Mouse (Mus musculus) MEL (cell line): Measurements from ENCODE around the gene Rtraf. TPM values are rescaled to one million over a fixed set of nuclear protein-coding genes. Genes with fewer than 3 reads are reported as not detected.

ENCODE experiments used
- DNase-seq: peaks from one replicate; pipeline ENCODE4 v3.0.0; 2011; ENCODE audit warnings: low read depth, low spot score
- H3K27ac ChIP-seq: 2 replicates; pipeline ENCODE4 v1.5.1; 2012; ENCODE audit warnings: low read depth, mild to moderate bottlenecking, control low read depth, low read length, moderate library complexity; ENCODE audit not compliant: control insufficient read depth
- H3K27me3 ChIP-seq, 2 experiments: fragments of 150-350 bp in 1 of 2; sonication (generic) in 1 of 2; 2 replicates each; pipeline ENCODE4 v1.6.1; 2012; ENCODE audit warnings: low read length in 2 of 2, mild to moderate bottlenecking in 2 of 2, improper control_type of control experiment in 1 of 2, moderate library complexity in 1 of 2; ENCODE audit not compliant: insufficient read depth in 2 of 2, control insufficient read depth in 1 of 2
- H3K36me3 ChIP-seq, 2 experiments: 2 replicates each; pipeline ENCODE4 v1.6.1; 2012 to 2014; ENCODE audit warnings: low read length in 2 of 2, improper control_type of control experiment in 1 of 2, inconsistent platforms in 1 of 2, mild to moderate bottlenecking in 1 of 2; ENCODE audit not compliant: insufficient read depth in 2 of 2, control insufficient read depth in 1 of 2
- H3K4me1 ChIP-seq, 2 experiments: fragments of 150-350 bp in 1 of 2; sonication (generic) in 1 of 2; 2 replicates each; pipeline ENCODE4 v1.6.1; 2012; ENCODE audit warnings: low read length in 2 of 2, improper control_type of control experiment in 1 of 2, mild to moderate bottlenecking in 1 of 2; ENCODE audit not compliant: insufficient read depth in 2 of 2, control insufficient read depth in 1 of 2
- H3K4me3 ChIP-seq, 2 experiments: fragments of 150-350 bp in 1 of 2; sonication (generic) in 1 of 2; 2 replicates each; pipeline ENCODE4 v1.5.1; 2012; ENCODE audit warnings: low read depth in 2 of 2, low read length in 2 of 2, mild to moderate bottlenecking in 2 of 2, moderate library complexity in 2 of 2, control low read depth in 1 of 2, improper control_type of control experiment in 1 of 2; ENCODE audit not compliant: control insufficient read depth in 1 of 2, insufficient read depth in 1 of 2
- H3K79me2 ChIP-seq: 2 replicates; pipeline ENCODE4 v1.6.1; 2012; ENCODE audit warnings: mild to moderate bottlenecking, low read length, moderate library complexity; ENCODE audit not compliant: control insufficient read depth, poor library complexity, insufficient read depth
- H3K9ac ChIP-seq: 2 replicates; pipeline ENCODE4 v1.6.1; 2012; ENCODE audit warnings: low read depth, mild to moderate bottlenecking, control low read depth, low read length, moderate library complexity; ENCODE audit not compliant: control insufficient read depth, poor library complexity, severe bottlenecking
- H3K9me3 ChIP-seq: fragments of 150-350 bp; sonication (generic); replicated peaks from 2 replicates; pipeline ENCODE4 v1.6.1; 2012; ENCODE audit warnings: mild to moderate bottlenecking, low read length, improper control_type of control experiment, moderate library complexity; ENCODE audit not compliant: insufficient read depth
- CHD1 ChIP-seq: IDR thresholded peaks from 2 replicates; pipeline ENCODE4 v1.6.1; 2012; ENCODE audit warnings: low read depth, mild to moderate bottlenecking, inconsistent platforms, low read length, improper control_type of control experiment
- CTCF ChIP-seq, 3 experiments: IDR thresholded peaks in 2 of 3; conservative IDR thresholded peaks in 1 of 3; 2 replicates each; pipeline ENCODE4 v1.5.1; 2011 to 2012; ENCODE audit warnings: low read length in 3 of 3, low read depth in 2 of 3, mild to moderate bottlenecking in 2 of 3, improper control_type of control experiment in 1 of 3, inconsistent platforms in 1 of 3, mixed read lengths in 1 of 3, moderate library complexity in 1 of 3; ENCODE audit not compliant: control insufficient read depth in 1 of 3, insufficient read depth in 1 of 3, poor library complexity in 1 of 3, severe bottlenecking in 1 of 3
- ELF1 ChIP-seq: IDR thresholded peaks from 2 replicates; pipeline ENCODE4 v1.6.1; 2014; ENCODE audit warnings: low read depth, mild to moderate bottlenecking, inconsistent platforms, low read length, improper control_type of control experiment, moderate library complexity
- EP300 ChIP-seq, 2 experiments: IDR thresholded peaks; 2 replicates each; pipeline ENCODE4 v1.6.1; 2011; ENCODE audit warnings: improper control_type of control experiment in 2 of 2, low read length in 2 of 2, low read depth in 1 of 2, mild to moderate bottlenecking in 1 of 2
- GABPA ChIP-seq: IDR thresholded peaks from 2 replicates; pipeline ENCODE4 v1.6.1; 2012; ENCODE audit warnings: low read depth, mild to moderate bottlenecking, inconsistent platforms, low read length, improper control_type of control experiment, moderate library complexity
- JUND ChIP-seq: IDR thresholded peaks from 2 replicates; pipeline ENCODE4 v1.6.1; 2011; ENCODE audit warnings: low read depth, mild to moderate bottlenecking, improper control_type of control experiment, low read length
- MAFK ChIP-seq: IDR thresholded peaks from 2 replicates; pipeline ENCODE4 v1.6.1; 2011; ENCODE audit warnings: low read depth, mild to moderate bottlenecking, low read length, improper control_type of control experiment, borderline replicate concordance
- MYC ChIP-seq: IDR thresholded peaks from 2 replicates; pipeline ENCODE4 v1.6.1; 2011; ENCODE audit warnings: low read depth, mild to moderate bottlenecking, low read length, improper control_type of control experiment, moderate library complexity
- RAD21 ChIP-seq: IDR thresholded peaks from 2 replicates; pipeline ENCODE4 v1.6.1; 2011; ENCODE audit warnings: mild to moderate bottlenecking, low read depth, low read length, improper control_type of control experiment
- SMC3 ChIP-seq: IDR thresholded peaks from 2 replicates; pipeline ENCODE4 v1.6.1; 2011; ENCODE audit warnings: low read depth, low read length, improper control_type of control experiment
- TAL1 ChIP-seq: IDR thresholded peaks from 2 replicates; pipeline ENCODE4 v1.6.1; 2012; ENCODE audit warnings: mild to moderate bottlenecking, inconsistent platforms, low read length, moderate library complexity, mixed read lengths
- UBTF ChIP-seq: IDR thresholded peaks from 2 replicates; pipeline ENCODE4 v1.6.1; 2012; ENCODE audit warnings: low read depth, mild to moderate bottlenecking, inconsistent platforms, low read length, improper control_type of control experiment, moderate library complexity, borderline replicate concordance; ENCODE audit not compliant: insufficient read depth
- USF2 ChIP-seq, 2 experiments: IDR thresholded peaks; 2 replicates each; pipeline ENCODE4 v1.6.1; 2011 to 2012; ENCODE audit warnings: improper control_type of control experiment in 2 of 2, low read length in 2 of 2, borderline replicate concordance in 1 of 2, inconsistent platforms in 1 of 2, low read depth in 1 of 2, mild to moderate bottlenecking in 1 of 2; ENCODE audit not compliant: insufficient read depth in 1 of 2
- ZC3H11A ChIP-seq: IDR thresholded peaks from 2 replicates; pipeline ENCODE4 v1.6.1; 2012; ENCODE audit warnings: low read depth, mild to moderate bottlenecking, inconsistent platforms, low read length, improper control_type of control experiment
- ZNF384 ChIP-seq: IDR thresholded peaks from 2 replicates; pipeline ENCODE4 v1.6.1; 2012; ENCODE audit warnings: low read depth, mild to moderate bottlenecking, inconsistent platforms, low read length, improper control_type of control experiment
- polyA plus RNA-seq, 2 experiments: library from polyadenylated mRNA; stranded (reverse) in 1 of 2; unstranded in 1 of 2; fragments of >175 nt in 1 of 2; fragments of >200 nt in 1 of 2; gene quantifications; 2 replicates each; pipeline versions ENCODE4 v1.2.1 to v1.2.4; 2012; ENCODE audit warnings: low replicate concordance in 2 of 2, low read depth in 1 of 2; ENCODE audit not compliant: insufficient read length in 2 of 2, insufficient read depth in 1 of 2, missing spikeins in 1 of 2
- total RNA-seq: library from RNA; depleted of rRNA; stranded (reverse); fragments of 300-350 nt; gene quantifications from 2 replicates; pipeline ENCODE4 v1.2.3, GENCODE M21; 2012

Rtraf gene
- total and polyA plus RNA-seq, 3 experiments: 90.4 to 117 TPM; not detected in 1

DNA sequence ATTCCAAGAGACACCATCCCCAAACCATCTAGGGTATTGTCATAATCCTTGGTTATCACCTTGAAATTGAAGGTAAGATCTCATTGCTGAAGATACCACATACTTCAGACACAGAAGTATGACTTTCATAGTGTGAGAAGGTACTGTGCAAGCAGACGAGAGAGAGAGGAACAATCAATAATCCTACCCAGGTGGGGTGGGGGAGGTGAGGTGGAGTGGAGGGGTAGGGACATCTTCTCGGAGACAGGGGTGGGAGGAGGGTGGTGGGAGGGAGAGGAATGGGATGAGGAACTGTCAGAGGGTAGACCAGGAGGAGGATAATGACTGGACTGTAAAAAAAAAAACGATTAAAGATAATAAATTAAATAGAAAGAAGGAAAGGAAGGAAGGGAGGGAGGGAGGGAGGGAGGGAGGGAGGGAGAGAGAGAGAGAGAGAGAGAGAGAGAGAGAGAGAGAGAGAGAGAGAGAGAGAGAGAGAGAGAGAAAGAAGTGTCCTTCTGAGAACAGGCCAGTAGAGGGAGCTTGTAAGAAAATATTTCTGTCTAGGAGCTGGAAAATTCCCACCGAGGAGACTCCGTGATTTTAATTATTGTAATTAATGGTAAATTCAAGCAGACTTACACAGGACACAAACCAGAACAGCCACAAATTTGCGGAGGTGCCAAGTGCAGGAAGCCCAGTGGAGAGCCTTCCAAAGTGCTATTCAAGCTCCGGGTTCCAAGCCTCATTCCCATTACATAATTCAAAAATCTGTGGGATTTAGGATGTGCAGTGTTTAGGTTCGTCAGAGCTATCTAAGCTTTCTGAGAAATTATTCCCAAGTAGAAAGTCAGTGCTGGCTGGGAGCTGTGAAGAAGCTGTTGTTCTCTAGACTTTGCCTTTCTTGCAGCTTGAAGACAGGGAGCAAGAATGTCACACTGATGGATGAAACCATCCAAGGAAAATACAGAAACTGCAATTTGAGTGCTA lies 35.5 kb upstream of the Rtraf start:
- no peaks in the 10 kb centered on the region for H3K9me3 ChIP-seq

DNA sequence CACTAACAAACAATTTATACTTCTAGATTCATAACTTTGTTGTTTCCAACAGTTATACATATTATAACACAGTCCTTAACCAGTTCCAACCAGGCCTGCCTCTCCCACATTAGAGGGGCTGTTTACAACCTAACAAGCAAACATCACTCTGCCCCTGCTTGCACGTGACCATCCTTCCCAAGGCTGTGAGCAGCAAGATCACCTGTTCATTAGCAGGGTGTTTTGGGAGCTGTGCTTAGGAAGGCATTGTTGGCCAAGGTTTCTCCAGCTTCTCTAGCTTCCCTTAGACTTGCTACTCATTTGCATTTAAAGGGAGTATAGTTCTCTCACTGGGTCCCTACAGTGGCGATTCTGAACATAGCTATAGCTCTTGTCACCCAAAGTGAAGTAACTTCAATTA lies 34.7 kb upstream of the Rtraf start:
- Histone ChIP-seq H3K9me3 (no peaks in the 10 kb centered on the region), H3K27me3 (peaks cover 0 to 4% of the 10 kb centered on the region in 2 experiments; a peak in 3 of 4 replicates), H3K4me1 (no peaks in the 10 kb centered on the region), H3K79me2 (no peaks in the 10 kb centered on the region), H3K4me3 (no peak overlapping the region), H3K27ac (no peak overlapping the region)
- TF ChIP-seq TAL1 (no peak), ZNF384 (no peak), MYC (no peak), MAFK (no peak), EP300 (IDR thresholded peaks at IDR 0.05; ENCODE audit: low read depth in 1 of 2, low read length in 2 of 2) (no peak), JUND (no peak), GABPA (no peak), UBTF (no peak), CHD1 (no peak)
- TF ChIP-seq, all 39 proteins: peak for 0
- H3K36me3 ChIP-seq: no peaks in the 10 kb centered on the region
- no peak overlapping the region for H3K9ac ChIP-seq
- DNase-seq: no peak

More for the DNA sequence above, 35.5 kb upstream of the Rtraf start:
- TF ChIP-seq JUND (peak; percentile 63; the same call in 1 of the 2 replicates), ELF1 (no peak), ZC3H11A (peak; percentile 15; the same call in 1 of the 2 replicates), CTCF (IDR thresholded peaks at IDR 0.05 in 2 of 3, conservative IDR thresholded peaks at IDR 0.05 in 1 of 3; ENCODE audit: control insufficient read depth in 1 of 3, insufficient read depth in 1 of 3, low read depth in 2 of 3, low read length in 3 of 3, poor library complexity in 1 of 3, severe bottlenecking in 1 of 3) (peak in 1 of 3 experiments; percentile 38; a peak in 2 of 6 replicates), GABPA (no peak), RAD21 (peak; percentile 39), USF2 (IDR thresholded peaks at IDR 0.05; ENCODE audit: borderline replicate concordance in 1 of 2, insufficient read depth in 1 of 2, low read depth in 1 of 2, low read length in 2 of 2) (no peak), SMC3 (peak; percentile 56)
- H3K79me2 ChIP-seq: no peaks in the 10 kb centered on the region
- no peak overlapping the region for H3K4me3 ChIP-seq
- H3K27me3 ChIP-seq: peaks cover 0 to 2% of the 10 kb centered on the region in 2 experiments; a peak in 2 of 4 replicates
- H3K27ac ChIP-seq: no peak overlapping the region
- no peaks in the 10 kb centered on the region for H3K36me3 ChIP-seq
- H3K4me1 ChIP-seq: no peaks in the 10 kb centered on the region
- DNase-seq: peak; percentile 9
- no peak overlapping the region for H3K9ac ChIP-seq
